Mouse (Mus musculus) erythroblast, embryonic 14.5 days (primary cell): Measurements from ENCODE around the gene Cop1.

Experiments used
- GATA1 ChIP-seq: IDR thresholded peaks from 2 replicates; pipeline ENCODE4 v1.6.1; 2012; ENCODE audit warnings: low read length, inconsistent platforms, mixed read lengths
- TAL1 ChIP-seq: IDR thresholded peaks from 3 replicates; pipeline ENCODE4 v1.6.1; 2012; ENCODE audit warnings: low read length, inconsistent platforms, mixed read lengths

GRCm38 (mm10) chr1:159342355-159342754 lies 110.2 kb downstream of the Cop1 start:
- no peak for TF ChIP-seq TAL1
- TF ChIP-seq GATA1: no peak
